Mouse (Mus musculus): ENCODE measurements at regions not wholly inside any gene's neighbourhood (a gene's known extent, or its start where the extent isn't known, plus 50 kb on each side); places are given as distances from the start of the nearest gene placed in this dataset.

GRCm38 (mm10) chr1:154018241-154018640 lies 118.2 kb upstream of the Teddm2 start:
- TF ChIP-seq POLR2A (IDR thresholded peaks at IDR 0.05; ENCODE audit: borderline replicate concordance, insufficient read depth, low read length) (no peak), CTCF (IDR thresholded peaks at IDR 0.05; ENCODE audit: borderline replicate concordance, insufficient read depth, low read depth, low read length) (no peak)
